Mouse (Mus musculus) midbrain, embryonic 14.5 days (tissue): Measurements from ENCODE around the gene Rbm38. TPM values are rescaled to one million over a fixed set of nuclear protein-coding genes. Genes with fewer than 3 reads are reported as not detected.

ENCODE experiments used
- ATAC-seq: fragments of 200-750 bp; cut with Nextera tagmentation; 2 replicates; pipeline ENCODE4 v1.8.0; 2017; ENCODE audit warnings: moderate number of reproducible peaks, moderate library complexity; ENCODE audit not compliant: low FRiP score, low TSS enrichment
- DNase-seq: peaks from one replicate; pipeline ENCODE4 v3.0.0-alpha.2; 2015
- H3K27ac ChIP-seq: fragments of 300-500 bp; sonication (generic); replicated peaks from 2 replicates; pipeline ENCODE4 v1.5.1; 2014; ENCODE audit warnings: mild to moderate bottlenecking, low read depth, low read length, moderate library complexity
- H3K27me3 ChIP-seq: fragments of 300-500 bp; sonication (generic); 2 replicates; pipeline ENCODE4 v1.6.1; 2014; ENCODE audit warnings: low read length, control low read depth, mixed read lengths; ENCODE audit not compliant: control insufficient read depth, insufficient read depth
- H3K36me3 ChIP-seq: fragments of 300-500 bp; sonication (generic); 2 replicates; pipeline ENCODE4 v1.6.1; 2014; ENCODE audit warnings: low read length, control low read depth; ENCODE audit not compliant: control insufficient read depth, insufficient read depth
- H3K4me1 ChIP-seq: fragments of 300-500 bp; sonication (generic); 2 replicates; pipeline ENCODE4 v1.6.1; 2014; ENCODE audit warnings: mild to moderate bottlenecking, antibody characterized with exemption, low read length, control low read depth; ENCODE audit not compliant: control insufficient read depth, insufficient read depth
- H3K4me2 ChIP-seq: fragments of 300-500 bp; sonication (generic); 2 replicates; pipeline ENCODE4 v1.6.1; 2014; ENCODE audit warnings: mild to moderate bottlenecking, low read length, moderate library complexity
- H3K4me3 ChIP-seq: fragments of 300-500 bp; sonication (generic); replicated peaks from 2 replicates; pipeline ENCODE4 v1.5.1; 2014; ENCODE audit warnings: low read depth, low read length
- H3K9ac ChIP-seq: fragments of 300-500 bp; sonication (generic); replicated peaks from 2 replicates; pipeline ENCODE4 v1.6.1; 2014; ENCODE audit warnings: mild to moderate bottlenecking, low read length, moderate library complexity
- H3K9me3 ChIP-seq: fragments of 300-500 bp; sonication (generic); 2 replicates; pipeline ENCODE4 v1.6.1; 2016; ENCODE audit warnings: low read length, control low read depth, mixed read lengths; ENCODE audit not compliant: control insufficient read depth
- WGBS: fragments of 180-500 bp; shearing (Covaris S2); extraction: QIAGEN DNeasy Blood & Tissue Kit; methylation state at CpG from one replicate; pipeline ENCODE4 v1.1.7; 2014; 5-methylcytosine and 5-hydroxymethylcytosine counted together
- polyA plus RNA-seq: library from polyadenylated mRNA; unstranded; fragments of >200 nt; fragmentation: Nextera tagmentation; extraction: Ambion mirVana; gene quantifications from 2 replicates; pipeline ENCODE4 v1.2.1, GENCODE M21; 2014

The Rbm38 gene
- polyA plus RNA-seq, 1 experiment from 2014 or later, result 18.8 TPM

- H3K9me3 ChIP-seq, result no peaks in the 10 kb centered on the region
- H3K4me1 ChIP-seq, result 0 out of 2 replicates have a peak, but pooled peaks cover 7% of the 10 kb centered on the region
- ATAC-seq (no peak), DNase-seq (no peak)
- no peak overlapping the region for H3K4me2 ChIP-seq
- no peak overlapping the region for H3K9ac ChIP-seq
- no peak overlapping the region for H3K4me3 ChIP-seq
- H3K27ac ChIP-seq, result no peak overlapping the region
- no peaks in the 10 kb centered on the region for H3K36me3 ChIP-seq
- no peaks in the 10 kb centered on the region for H3K27me3 ChIP-seq
- WGBS, result 80% methylated on average over 6 of the region's 6 CpGs
These were observed 33.5 kb downstream of the Rbm38 start for GRCm38 (mm10) chr2:173053846-173054245.

- Histone ChIP-seq H3K9me3 (no peaks in the 10 kb centered on the region), H3K4me3 (no peak overlapping the region), H3K4me2 (no peak overlapping the region), H3K9ac (no peak overlapping the region), H3K4me1 (0 out of 2 replicates have a peak, but pooled peaks cover 3% of the 10 kb centered on the region), H3K36me3 (no peaks in the 10 kb centered on the region), H3K27ac (no peak overlapping the region), H3K27me3 (no peaks in the 10 kb centered on the region)
- DNase-seq (no peak), ATAC-seq (no peak)
- WGBS, result 89% methylated on average over 10 of the region's 10 CpGs
These were observed 36.1 kb downstream of the Rbm38 start for GRCm38 (mm10) chr2:173056303-173056881.

GRCm38 (mm10) chr2:173056882-173057315, 36.6 kb downstream of the Rbm38 start:
- 87% methylated on average over 11 of the region's 11 CpGs for WGBS
- no peak for DNase-seq
- H3K36me3 ChIP-seq, result no peaks in the 10 kb centered on the region
- ATAC-seq, result no peak
- no peaks in the 10 kb centered on the region for H3K27me3 ChIP-seq
- no peaks in the 10 kb centered on the region for H3K9me3 ChIP-seq
- H3K4me2 ChIP-seq, result no peak overlapping the region
- no peak overlapping the region for H3K4me3 ChIP-seq
- H3K27ac ChIP-seq, result no peak overlapping the region
- 0 out of 2 replicates have a peak, but pooled peaks cover 3% of the 10 kb centered on the region for H3K4me1 ChIP-seq
- H3K9ac ChIP-seq, result no peak overlapping the region

- Histone ChIP-seq H3K4me2 (no peak overlapping the region), H3K36me3 (no peaks in the 10 kb centered on the region), H3K9me3 (no peaks in the 10 kb centered on the region), H3K27ac (no peak overlapping the region), H3K4me1 (0 out of 2 replicates have a peak, but pooled peaks cover 3% of the 10 kb centered on the region), H3K27me3 (no peaks in the 10 kb centered on the region), H3K4me3 (no peak overlapping the region), H3K9ac (no peak overlapping the region)
- 73% methylated on average over 10 of the region's 10 CpGs for WGBS
- ATAC-seq (no peak), DNase-seq (no peak)
These were observed 37.3 kb downstream of the Rbm38 start for GRCm38 (mm10) chr2:173057623-173058022.

- 0 out of 2 replicates have a peak, but pooled peaks cover 3% of the 10 kb centered on the region for H3K4me1 ChIP-seq
- ATAC-seq (no peak), DNase-seq (peak; percentile 54)
- H3K4me3 ChIP-seq, result no peak overlapping the region
- H3K4me2 ChIP-seq, result no peak overlapping the region
- no peaks in the 10 kb centered on the region for H3K36me3 ChIP-seq
- 30% methylated on average over 11 of the region's 11 CpGs for WGBS
- H3K9ac ChIP-seq, result no peak overlapping the region
- H3K9me3 ChIP-seq, result no peaks in the 10 kb centered on the region
- no peak overlapping the region for H3K27ac ChIP-seq
- no peaks in the 10 kb centered on the region for H3K27me3 ChIP-seq
These were observed 38.0 kb downstream of the Rbm38 start for GRCm38 (mm10) chr2:173058263-173058662.

GRCm38 (mm10) chr2:173060450-173060849, 40.2 kb downstream of the Rbm38 start:
- 0 out of 2 replicates have a peak, but pooled peaks cover 3% of the 10 kb centered on the region for H3K4me1 ChIP-seq
- 90% methylated on average over 9 of the region's 9 CpGs for WGBS
- no peaks in the 10 kb centered on the region for H3K9me3 ChIP-seq

GRCm38 (mm10) chr2:173061443-173062351, 41.4 kb downstream of the Rbm38 start:
- Histone ChIP-seq H3K9me3 (no peaks in the 10 kb centered on the region), H3K4me3 (no peak overlapping the region), H3K27me3 (no peaks in the 10 kb centered on the region), H3K4me1 (0 out of 2 replicates have a peak, but pooled peaks cover 3% of the 10 kb centered on the region), H3K9ac (no peak overlapping the region), H3K36me3 (no peaks in the 10 kb centered on the region), H3K27ac (no peak overlapping the region), H3K4me2 (no peak overlapping the region)
- 81% methylated on average over 15 of the region's 15 CpGs for WGBS
- DNase-seq (no peak), ATAC-seq (no peak)

More at GRCm38 (mm10) chr2:173060450-173060849, 40.2 kb downstream of the Rbm38 start:
- DNase-seq (no peak), ATAC-seq (no peak)
- Histone ChIP-seq H3K9ac (no peak overlapping the region), H3K27me3 (no peaks in the 10 kb centered on the region), H3K4me3 (no peak overlapping the region), H3K36me3 (no peaks in the 10 kb centered on the region), H3K27ac (no peak overlapping the region), H3K4me2 (no peak overlapping the region)

- H3K27me3 ChIP-seq, result no peaks in the 10 kb centered on the region
- 43% methylated on average over 1 of the region's 1 CpGs for WGBS
- H3K27ac ChIP-seq, result no peak overlapping the region
- H3K4me3 ChIP-seq, result no peak overlapping the region
- no peaks in the 10 kb centered on the region for H3K36me3 ChIP-seq
- no peaks in the 10 kb centered on the region for H3K9me3 ChIP-seq
- no peak overlapping the region for H3K9ac ChIP-seq
- H3K4me1 ChIP-seq, result 0 out of 2 replicates have a peak, but pooled peaks cover 3% of the 10 kb centered on the region
- DNase-seq (no peak), ATAC-seq (no peak)
- no peak overlapping the region for H3K4me2 ChIP-seq
These were observed 42.9 kb downstream of the Rbm38 start for GRCm38 (mm10) chr2:173063219-173063618.
